Mouse (Mus musculus) left cerebral cortex, postnatal 36 days (tissue): ENCODE results near the gene Fmo2. TPM values are rescaled to one million over a fixed set of nuclear protein-coding genes. Genes with fewer than 3 reads are reported as not detected.

Source experiments
- DNase-seq, 2 experiments: peaks; one replicate each; pipeline ENCODE4 v3.0.0; 2021 to 2022; ENCODE audit warnings: low spot score in 2 of 2, mixed read lengths in 1 of 2
- intact Hi-C: fragments of 180-260 bp; cut with DNase I; formaldehyde crosslinking; loops from one replicate; pipeline ENCODE4 v1.15.1; 2025
- total RNA-seq, 2 experiments: library from RNA; stranded (reverse); gene quantifications; 2 replicates each; pipeline ENCODE4 v1.2.3; 2021

Fmo2 gene
- total RNA-seq, 2 experiments from 2014 or later: 3.2 to 4.0 TPM

DNA sequence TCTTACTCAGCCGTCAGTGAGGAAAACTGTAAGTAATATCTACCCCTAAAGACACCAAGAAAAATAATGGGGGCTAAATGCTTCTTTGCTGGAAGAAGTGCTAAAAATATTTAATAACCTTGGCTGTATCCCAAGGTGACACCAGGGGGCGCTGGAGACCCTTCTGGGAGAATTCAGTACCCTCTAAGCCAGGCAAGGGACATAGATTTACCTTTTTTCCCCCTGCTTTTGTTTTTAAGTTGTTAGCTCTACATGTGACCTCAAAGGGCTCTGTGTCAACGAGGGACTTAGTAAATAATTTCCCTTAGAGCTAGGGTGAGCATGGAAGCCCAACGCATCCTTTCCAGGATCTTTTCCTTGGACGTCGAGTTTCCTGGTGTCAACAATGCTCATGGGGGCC is 2.6 kb downstream of the Fmo2 start:
- intact Hi-C loops: loop anchor here (1.0 to 2.0 kb wide), 2 partner anchors 161 to 174 kb away; no protein-coding TSS in a partner anchor
- DNase-seq: peak; percentile 17 to 56

DNA sequence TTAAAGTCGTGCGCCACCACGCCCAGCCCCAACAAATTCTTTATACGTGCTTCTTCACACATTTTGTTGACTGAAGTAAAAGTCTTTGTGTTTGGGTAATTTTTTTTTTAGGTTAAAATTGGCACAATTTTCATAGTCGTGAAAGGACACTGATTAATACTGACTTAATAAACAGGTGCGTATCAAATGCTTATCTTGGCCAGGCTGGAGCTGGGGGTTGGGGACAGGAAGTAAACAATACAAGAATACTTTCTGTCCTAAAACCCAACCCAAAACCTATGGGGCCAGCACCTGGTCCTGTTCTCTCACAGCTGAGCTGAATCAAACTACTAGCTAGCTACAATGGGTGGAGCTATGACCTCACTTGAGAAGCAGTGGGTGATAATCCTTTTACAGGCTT is 5.5 kb downstream of the Fmo2 start:
- intact Hi-C loops: no loop called here
- DNase-seq: no peak

DNA sequence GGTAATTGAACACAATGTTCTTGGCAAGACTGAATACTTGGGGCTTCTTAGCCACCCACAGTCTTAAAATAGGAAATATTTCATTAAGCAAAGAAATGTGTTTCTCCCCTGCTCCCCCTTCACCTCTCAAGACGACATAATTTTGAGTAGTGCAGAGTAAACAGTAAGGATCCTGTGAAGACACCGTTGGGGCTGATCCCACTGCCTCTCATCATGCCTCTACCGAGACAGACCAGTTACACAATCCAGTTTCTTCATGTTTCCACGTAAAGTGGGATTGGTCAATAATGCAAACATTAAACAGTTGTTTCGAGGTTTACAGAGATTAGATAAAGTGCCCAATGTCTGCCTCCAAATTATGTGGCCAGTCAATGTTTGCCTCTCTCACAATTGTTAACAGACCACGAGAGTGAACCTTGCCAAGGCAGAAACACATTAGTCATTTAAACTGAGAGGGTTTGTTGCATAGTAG is 6.5 kb downstream of the Fmo2 start:
- DNase-seq: no peak
- intact Hi-C loops: no loop called here

DNA sequence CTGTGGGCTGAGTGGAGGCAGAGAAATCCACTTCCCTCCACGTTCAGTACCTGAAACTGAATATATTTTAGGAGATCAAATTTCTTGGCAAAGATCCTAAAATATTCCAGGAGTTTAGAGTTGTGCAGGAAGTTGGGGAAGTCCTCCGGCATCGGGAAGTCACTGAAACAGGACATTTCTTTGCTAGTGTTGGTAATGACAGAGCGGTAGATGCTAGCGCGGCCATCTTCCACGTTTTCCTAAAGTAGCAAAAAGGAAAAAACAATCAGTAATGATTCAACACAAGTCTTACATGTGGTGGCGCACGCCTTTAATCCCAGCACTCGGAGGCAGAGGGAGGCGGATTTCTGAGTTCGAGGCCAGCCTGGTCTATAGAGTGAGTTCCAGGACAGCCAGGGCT is 9.9 kb downstream of the Fmo2 start:
- intact Hi-C loops: no loop called here

DNA sequence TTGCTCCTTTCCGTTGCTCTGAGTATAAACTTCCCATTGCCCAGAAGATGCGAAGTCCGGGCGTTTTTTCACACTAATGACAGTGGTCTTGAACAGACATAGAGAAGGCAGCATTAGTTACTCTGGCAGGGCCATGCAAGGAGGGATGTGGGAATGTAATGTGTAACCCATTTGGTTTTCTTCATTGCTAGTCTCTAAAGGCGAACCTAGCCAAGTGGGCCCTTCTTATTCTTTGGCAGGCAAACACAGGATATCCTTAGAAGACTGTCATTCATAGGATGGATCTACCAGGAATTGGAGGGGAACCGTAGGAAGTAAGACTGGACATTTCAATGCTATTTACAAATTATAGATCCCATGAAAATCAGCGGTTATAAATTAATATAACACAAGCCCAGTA is 10.9 kb downstream of the Fmo2 start:
- no peak for DNase-seq

More for the DNA sequence above, 9.9 kb downstream of the Fmo2 start:
- no peak for DNase-seq

DNA sequence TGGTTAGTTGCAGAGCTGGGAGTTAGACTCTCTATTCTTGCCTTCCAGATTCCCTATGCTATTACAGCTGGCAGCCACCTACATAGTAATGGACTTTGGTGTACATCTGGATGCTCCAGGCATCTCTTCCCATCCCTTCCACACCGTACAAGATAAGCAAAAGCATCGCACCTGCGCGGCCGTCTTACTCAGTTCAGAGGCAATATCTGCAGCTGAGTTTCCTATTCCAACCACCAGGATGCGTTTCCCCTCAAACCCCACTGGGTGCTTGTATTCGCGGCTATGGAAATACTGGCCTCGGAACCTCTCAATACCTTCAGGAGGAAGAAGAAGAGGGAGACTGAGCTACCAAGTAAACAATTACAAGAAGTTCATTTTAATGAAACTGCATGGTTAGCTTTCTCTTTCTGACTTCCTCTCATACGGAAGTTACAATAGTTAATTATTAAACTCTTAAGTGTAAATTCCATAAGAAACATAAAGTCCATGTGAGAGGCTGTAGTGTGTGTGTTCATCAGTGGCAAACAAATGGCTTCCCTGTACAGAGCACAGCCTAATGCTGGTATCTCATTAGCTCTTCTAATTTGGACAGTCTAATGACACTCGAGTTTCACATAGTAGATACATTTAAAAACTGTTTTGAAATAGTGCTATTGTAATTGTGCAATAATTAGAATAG is 12.2 kb downstream of the Fmo2 start:
- no peak for DNase-seq
- intact Hi-C loops: no loop called here

More for the DNA sequence above, 10.9 kb downstream of the Fmo2 start:
- intact Hi-C loops: no loop called here

DNA sequence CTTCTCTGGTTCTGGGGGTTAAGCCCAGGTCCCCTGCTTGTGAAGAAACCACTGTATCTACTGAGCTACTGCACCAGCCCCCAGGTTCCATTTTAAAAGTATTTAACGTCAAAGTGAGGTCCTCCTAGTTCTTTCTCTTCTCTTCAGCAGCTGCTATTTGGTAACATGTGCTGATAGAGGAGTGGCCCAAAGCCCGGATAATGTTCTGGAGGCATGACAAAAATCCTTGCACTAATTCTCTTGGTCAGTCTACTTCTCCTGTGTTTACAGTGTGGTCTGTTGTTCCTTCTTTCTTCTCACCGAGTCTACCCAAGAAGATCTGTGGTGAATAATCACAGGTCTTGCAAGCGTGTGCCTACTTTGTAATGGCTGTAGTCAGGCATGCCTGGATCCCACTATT is 15.8 kb downstream of the Fmo2 start:
- intact Hi-C loops: no loop called here
- no peak for DNase-seq

DNA sequence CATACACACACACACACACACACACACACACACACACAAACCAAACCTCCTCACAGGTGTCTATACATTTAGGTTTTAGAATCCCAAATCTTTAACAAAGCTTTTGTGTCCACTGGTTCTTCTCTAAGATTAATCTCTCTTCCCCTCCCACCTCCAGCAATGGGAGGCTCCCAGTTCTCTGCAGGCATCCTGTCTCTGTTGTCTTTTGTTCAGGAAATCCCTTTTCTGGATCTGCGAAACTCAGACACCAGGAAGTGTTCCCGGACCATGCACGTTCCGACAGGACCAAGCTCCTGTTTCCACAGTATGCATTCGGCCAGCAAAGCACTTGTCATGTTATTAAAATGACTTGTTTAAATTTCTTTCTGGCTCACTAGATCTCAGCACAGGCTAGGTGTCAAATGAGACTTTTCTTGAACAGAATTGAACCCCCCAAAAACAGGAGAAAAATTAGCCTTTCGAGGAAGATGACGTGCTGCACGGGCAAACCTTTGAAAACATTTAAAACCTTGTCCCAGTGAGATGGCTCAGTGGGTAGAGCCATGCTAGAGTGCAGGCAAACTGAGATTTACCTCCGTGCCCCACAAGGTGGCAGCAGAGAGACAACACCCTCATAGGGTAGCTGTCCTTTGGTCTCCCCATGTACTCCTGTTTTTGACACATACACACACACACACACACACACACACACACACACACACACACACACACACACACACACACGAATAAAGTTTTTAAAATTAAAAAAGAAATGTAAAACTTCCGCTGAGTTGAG is 18.7 kb downstream of the Fmo2 start:
- DNase-seq: peak in 1 of 2 experiments; percentile 28
- intact Hi-C loops: no loop called here

DNA sequence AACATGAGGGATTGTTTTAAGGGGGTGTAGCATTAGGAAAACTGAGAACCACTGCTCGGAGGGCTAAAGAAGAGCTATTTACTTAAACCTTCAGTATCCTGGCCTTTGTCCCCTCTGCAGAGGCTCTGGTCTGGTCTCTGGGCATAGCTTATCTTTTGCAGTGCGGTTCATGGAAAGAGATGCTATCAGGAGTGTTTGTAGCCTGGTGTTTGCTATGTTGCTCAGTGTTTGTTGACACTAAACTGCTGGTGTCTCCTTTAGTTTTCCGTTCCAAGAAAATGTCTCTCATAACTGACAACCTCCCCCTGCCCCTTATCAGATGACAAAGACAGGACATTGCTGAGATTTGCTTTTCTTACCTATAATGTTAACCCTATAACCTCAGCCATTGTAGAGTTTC is 23.4 kb downstream of the Fmo2 start:
- intact Hi-C loops: no loop called here

DNA sequence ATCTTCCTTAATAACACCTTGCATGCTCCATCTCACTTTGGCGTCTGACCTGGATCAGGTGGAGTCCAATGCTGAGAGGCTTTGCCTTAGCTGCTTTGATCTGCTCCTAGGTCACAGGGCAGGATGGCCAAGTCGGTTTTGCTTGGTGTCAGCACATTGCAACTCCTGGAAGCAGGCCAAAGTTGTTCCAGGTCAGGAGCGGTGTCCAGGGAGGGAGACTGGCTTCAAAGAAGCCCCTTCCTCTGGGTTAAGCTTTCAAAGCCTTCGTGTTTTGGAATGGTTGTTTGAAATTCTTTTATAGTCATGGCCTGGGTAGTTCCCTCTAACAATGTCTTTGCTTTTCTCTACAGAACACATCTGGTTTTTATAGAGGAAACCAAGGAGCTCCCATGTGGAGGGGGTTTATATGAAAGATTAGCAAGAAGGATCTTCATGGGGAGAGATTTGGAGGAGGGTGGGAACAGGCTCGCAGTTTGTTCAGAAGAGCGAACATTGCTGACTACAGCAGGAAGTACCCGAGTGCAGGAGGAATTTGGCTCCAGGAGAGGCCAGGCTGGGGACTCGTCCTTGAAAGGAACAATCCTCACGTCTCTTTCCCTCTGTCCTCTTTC is 26.7 kb downstream of the Fmo2 start:
- intact Hi-C loops: no loop called here
- DNase-seq: no peak

More for the DNA sequence above, 23.4 kb downstream of the Fmo2 start:
- DNase-seq: no peak

DNA sequence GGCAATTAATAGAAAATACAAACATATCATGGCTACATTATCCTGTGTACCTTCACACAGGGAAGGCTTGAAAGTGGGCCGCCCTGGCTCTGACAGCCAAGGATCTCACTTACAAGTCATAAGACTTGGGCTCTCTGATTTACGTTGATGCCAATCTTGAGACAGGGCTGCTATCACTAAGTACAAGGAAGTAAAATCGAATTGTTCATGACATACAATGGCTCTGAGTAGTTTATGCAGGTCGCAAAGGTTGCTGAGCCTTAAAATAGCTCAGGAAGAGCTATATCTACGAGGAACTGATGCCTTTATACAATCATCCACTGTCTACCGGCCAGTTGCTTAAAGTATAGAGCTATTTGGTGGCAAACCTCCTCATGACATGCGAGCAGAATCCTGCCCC is 27.5 kb downstream of the Fmo2 start:
- intact Hi-C loops: no loop called here
- DNase-seq: no peak

DNA sequence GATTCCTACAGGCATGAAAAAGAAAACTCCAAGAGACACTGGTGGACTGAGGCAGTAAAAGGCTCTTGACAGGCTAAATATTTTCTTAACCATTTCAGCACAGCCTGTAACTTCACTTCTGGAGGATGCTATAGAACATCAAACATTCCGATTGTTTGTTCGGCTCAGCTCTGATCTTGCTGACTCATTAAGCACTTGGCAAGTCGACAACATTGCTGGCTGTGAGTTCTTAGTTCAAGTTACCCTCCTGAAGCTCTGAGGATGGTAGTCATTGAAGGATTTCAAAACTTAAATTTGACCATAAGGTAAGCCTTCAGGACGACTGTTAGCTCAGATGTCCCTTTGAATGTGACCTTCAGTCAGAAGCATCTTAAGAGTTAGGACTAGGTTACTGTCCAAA is 31.1 kb downstream of the Fmo2 start:
- intact Hi-C loops: no loop called here
- no peak for DNase-seq

DNA sequence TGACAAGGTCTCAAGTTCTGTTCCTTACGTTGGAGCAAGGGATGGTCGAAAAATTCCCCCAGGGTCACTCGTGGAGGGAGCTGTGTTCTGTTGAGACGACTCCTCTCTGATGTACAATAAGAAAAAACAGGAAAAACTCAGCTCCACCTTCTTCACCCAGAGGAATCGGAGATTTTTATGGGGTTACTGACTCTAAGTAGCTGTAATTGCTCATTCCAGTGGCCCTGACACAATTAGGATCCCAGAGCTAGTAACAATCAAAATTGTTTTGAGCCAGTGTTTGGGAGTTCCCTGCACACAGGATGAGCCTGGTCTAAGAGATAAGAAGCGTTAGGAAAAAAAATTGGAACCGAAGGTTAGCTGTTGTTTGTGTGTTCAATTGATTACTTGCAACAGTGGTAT is 32.2 kb downstream of the Fmo2 start, which contains the start of gene Fmo1:
TSS of gene Fmo1 (minus strand) at position 331 of the 402 bp plus-strand sequence.
- intact Hi-C loops: no loop called here
- no peak for DNase-seq

DNA sequence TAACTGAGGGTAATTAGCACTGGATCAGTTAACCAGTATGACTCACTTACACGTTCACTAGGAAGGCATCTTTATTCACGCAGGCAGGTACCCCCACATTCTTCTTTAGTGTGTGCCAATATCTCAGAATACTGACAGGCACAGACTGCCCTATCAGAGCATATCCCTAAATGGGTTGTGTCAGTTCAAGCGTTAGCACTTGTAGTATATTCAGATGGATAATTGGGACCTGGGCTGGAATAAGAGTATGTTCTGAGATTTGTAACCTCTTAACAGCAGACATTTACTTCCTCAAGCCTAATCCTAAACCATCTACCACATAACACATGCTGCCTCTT is 33.1 kb downstream of the Fmo2 start:
- no peak for DNase-seq
- intact Hi-C loops: no loop called here

DNA sequence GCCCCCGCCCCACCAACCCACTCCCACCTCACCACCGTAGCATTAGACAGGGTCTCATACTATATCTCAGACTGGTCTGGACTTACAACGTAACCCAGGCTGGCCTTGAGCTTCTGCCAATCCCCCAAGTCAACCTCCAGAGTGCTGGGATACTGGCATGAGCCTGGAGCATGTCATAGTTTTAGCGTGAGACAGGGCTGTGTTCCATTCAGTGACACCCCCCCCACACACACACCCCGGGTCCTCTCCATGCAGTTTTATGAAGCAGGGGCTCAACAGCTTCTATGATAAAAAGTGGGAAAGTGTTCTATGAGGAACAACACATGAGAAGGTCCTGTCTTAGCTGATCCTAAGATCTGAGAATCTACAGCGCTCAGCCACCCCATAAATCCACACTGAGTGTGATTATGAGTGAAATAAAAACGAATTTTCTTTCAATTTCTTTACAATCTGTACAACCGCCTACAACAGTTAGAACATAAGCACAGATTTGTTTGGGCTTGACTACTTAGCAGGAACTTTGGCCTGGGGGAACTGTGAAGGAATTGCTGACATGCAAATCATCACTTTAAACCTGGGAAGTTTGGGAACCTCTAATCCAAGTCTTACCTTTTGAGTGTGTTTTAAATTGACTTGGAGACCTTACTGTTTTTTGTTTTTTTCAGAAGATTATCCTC is 33.6 kb downstream of the Fmo2 start:
- intact Hi-C loops: no loop called here

DNA sequence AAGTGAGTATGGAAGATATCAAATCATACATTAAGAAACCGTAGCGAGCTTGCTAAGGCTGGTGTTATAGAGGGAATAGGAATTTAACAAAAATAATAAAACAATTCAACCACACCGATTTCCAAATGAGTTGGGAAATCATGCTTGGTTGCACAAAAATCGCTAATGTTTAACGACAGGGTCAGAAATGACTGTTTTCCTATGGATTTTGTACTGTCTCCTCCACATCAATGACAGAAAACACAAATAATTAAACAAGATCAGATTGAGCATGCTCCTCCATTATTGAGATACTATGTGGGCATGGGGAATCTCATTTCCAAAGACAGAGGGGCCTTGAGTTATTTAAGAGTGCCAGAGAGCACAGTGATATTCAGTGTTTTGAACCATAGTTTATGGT is 34.2 kb downstream of the Fmo2 start:
- no peak for DNase-seq
- intact Hi-C loops: no loop called here

More for the DNA sequence above, 33.6 kb downstream of the Fmo2 start:
- no peak for DNase-seq

DNA sequence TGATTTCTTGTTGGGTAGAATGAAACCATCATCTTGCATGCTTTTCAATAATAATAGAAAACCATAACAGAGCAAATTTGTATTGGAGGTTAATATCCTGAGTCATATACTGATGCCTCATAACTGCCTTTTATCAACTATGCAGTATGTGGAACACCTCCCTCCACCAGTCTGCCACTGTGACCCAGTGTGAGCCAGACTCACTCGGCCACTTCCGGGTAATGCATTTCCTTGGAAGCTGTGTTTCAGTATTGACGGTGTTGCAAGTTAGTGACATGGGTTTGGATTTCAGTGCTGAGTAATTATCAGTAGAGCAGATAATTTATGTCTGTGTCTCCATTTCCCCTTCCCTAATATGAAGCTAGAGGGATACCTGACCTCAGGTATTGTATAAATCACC is 34.9 kb downstream of the Fmo2 start:
- intact Hi-C loops: no loop called here

DNA sequence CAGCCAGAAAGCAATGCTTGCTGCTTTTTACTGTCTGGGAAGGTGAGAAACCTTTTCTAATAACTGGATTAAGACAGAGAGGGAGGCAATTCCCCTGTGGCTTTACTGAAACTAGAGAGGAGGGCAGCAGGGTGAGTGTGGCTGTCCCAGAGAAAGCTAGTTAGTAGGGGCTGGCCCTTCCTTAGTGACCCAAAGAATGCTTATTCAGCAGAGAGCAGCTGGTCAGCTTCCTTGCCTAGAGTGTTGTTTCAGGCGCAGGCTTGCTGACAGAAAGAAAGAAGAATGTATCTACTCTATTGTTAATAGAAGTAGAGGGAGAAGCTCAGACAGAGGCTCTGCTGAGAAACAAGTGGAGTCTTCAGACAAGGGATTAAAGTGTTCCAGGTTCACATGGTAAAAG is 36.2 kb downstream of the Fmo2 start:
- intact Hi-C loops: no loop called here
- no peak for DNase-seq

More for the DNA sequence above, 34.9 kb downstream of the Fmo2 start:
- DNase-seq: no peak

DNA sequence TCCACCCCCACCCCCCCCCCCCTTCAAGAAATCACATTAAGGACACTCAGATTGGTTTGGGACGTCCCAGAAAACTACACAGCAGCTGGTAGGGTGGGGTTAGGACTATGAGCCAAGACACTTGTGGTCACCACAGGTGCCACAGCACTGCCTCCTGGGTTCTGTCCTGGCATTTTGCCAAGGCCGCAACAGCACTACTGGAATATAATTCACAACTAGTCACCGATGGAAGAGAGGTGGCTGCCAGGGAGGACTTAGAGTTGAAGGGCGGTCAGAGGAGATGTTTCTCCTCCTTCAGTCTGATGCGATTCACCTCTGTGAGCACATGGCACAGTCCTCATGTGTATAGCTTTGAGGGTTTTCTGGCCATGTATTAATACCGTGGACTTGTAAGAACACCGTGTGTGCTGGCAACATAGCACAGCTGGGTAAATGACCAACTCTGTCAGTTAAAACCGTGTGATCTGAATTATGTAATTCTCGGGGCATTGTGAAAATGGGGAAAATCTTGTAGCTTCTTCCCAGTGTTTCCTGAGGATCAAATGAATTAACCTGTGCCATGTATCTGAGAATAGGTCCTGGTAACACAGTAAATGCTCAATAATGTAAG is 38.4 kb downstream of the Fmo2 start:
- no peak for DNase-seq
- intact Hi-C loops: no loop called here

DNA sequence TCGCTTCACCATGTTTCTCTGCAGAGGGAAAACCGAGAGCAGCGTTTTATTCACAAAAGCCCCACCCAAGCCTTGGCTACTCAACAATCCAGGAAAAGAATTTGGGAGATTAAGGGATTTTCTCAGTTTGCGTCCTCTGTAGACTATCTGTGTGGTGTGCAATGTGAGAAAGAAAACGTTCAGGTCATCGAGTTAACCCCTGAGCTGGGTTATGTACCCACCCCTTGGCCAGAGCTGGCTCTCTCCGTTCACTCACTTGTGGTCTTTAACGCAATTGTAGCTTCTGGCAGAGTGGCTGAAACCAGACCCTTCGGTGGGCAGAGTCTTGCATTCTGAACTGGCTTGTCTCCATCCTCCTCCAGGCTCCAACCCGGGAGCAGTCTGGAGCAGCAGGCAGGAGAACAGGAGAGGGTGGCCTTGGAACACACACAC is 39.0 kb downstream of the Fmo2 start:
- intact Hi-C loops: no loop called here
- DNase-seq: no peak
